Mouse (Mus musculus) ES-E14 (cell line): ENCODE results near the gene Cbl.

ENCODE experiments used
- CHD2 ChIP-seq: IDR thresholded peaks from 2 replicates; pipeline ENCODE4 v1.6.1; 2014; ENCODE audit warnings: mild to moderate bottlenecking, low read depth, low read length, inconsistent platforms
- ZC3H11A ChIP-seq: IDR thresholded peaks from 2 replicates; pipeline ENCODE4 v1.6.1; 2012; ENCODE audit warnings: low read depth, mild to moderate bottlenecking, inconsistent platforms, low read length, borderline replicate concordance

DNA sequence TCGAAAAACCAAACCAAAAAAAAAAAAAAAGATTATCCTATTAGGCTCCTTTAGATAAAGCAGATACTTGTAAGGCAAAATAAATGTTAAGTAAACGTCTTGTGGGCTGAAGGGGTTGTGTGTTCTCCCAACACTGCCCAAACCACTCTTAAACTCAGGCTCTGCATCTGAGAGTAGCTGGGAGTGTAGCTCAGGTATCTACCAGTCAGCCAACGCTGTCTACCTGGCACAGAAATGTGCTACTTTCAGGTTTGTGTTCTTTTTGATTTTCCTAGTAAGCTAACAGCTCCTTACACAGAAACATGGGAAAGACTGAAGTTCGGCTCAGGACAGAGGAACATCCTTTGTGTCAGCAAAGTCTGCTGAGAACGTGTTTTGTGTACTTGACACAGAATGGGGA is 101.6 kb downstream of the Cbl start:
- TF ChIP-seq ZC3H11A (no peak), CHD2 (no peak)
